Mouse (Mus musculus): ENCODE measurements at regions not wholly inside any gene's neighbourhood (a gene's known extent, or its start where the extent isn't known, plus 50 kb on each side); places are given as distances from the start of the nearest gene placed in this dataset.
"Not testable (repeated sequence)": the region's sequence is repeated elsewhere in the genome, so short reads cannot be mapped to it uniquely, and the experiment has no call there.

DNA sequence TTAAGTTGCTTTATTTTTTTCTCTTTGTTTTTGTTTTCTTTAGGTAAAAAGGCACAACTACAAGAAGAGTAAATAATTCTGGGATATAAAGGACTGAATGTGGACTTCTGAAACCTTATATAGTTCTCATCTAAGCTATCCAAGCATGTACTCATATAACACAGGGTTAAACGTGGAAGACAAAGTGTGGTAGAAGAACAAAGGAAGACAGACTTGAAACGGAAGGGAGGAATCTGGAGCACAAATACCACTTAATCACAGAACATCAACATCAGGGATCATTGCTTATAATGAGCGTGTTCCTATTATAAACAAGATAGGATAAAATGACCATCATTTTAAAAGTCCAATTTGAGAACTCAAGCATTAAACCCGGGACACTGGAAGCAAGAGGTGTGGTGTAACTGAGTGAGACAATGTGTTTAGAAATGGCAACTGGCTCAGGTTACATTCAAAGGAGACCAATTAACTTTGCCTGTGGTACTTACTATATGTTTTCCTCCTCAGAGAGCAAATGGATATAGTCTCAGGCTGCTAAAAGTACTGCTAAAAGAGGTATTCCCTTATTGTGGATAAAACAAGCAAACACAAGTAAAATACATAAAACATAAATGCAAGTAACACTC is 96.1 kb upstream of the Hdgfl1 start:
- DNase-seq = no peak

GRCm38 (mm10) chr13:26867794-26868193 is 97.8 kb upstream of the Hdgfl1 start:
- peak; percentile 12 for DNase-seq

GRCm38 (mm10) chr13:26916477-26916876 is 140.9 kb upstream of the Prl start:
- DNase-seq = no peak

DNA sequence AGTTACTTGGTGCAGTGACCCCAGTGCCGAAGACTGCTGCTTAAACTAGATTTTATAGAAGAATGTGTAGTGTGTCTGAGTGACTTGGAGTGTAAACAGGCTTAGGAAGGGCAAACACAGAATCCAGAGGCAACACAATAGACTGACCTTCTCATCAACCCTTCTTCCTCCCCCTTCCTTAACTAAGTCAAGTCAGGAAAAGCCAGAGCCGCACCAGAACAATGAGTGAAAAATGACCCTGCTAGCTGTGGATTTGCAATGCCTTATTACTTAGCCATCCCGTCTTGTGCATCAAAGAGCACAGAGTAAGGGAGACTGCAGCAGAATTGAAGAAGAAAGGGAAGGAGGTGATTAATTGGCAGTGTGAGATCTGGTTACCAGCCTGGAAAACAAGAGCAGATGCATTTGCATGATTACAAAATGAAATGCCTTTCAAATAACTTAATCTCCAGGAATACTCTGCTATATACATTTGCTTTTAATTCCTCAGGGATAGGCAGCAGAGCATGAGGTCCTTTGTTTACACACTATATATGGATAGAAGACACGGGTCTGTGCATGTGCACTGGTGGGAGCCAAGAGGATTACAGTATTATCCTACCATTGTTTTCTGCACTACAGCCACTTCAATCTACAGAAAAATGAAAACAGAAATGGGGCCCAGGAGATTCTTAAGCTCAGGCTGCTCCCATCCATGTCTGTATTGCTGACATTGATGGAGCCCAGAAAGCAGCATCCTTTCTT is 124.5 kb upstream of the Prl start:
- DNase-seq = no peak

DNA sequence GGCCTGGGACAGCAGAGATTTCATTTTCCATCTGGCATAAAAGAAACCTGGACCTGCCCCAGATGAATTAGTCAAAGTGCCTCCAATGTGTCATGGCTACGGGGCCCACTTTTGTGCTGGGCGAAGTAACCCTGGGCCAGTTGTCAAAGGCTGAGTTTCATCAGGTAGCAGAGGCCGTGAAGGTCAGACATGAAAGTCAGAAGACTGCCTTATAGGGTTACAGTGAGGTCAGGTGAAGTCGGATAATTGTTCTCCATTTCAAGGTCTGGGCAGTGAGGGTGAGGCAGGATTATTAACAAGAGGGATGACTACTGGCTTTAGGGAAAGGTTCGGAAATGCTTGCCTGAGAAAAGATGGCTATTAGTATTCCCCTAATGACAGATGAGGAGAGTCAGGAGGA is 123.5 kb upstream of the Prl start:
- DNase-seq = no peak

GRCm38 (mm10) chr13:26940436-26940835 is 116.9 kb upstream of the Prl start:
- no peak for DNase-seq

DNA sequence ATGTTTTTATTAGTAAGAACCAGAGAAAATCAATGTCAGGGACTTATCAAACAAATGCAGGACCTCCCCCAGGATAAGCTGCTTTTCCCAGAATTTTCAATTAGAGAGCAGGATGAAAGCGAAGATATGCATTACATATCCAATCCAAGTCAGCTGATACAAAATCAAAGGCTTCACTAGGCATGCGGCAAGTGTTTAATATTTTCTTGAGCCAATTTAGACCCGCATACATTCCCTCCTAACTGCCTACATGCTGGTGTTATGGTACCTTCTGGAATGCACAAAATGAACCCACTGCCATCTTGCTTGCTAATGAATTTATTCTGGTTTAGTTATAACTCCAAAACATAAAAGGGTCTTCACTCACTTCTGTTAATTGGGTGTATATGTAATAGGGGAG is 112.9 kb upstream of the Prl start:
- DNase-seq = no peak

DNA sequence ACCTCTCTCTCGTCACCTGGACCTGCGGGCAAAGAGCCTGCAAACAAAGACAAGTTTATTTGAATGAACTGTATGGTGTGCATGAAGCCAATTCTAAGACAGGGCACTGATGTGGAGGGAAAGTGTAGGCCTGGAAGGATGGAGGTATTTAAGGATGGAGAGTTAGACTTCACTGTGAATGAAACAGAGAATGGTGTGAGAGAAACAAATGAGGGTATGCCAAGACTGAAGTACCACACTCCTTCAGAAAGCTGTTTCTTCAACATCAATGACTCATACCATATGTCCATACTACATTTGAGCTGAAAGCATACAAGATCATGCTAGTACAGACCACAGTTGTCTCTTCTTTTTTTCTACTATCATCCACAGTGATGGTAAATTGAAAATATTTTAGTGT is 105.9 kb upstream of the Prl start:
- peak; percentile 4 for DNase-seq

DNA sequence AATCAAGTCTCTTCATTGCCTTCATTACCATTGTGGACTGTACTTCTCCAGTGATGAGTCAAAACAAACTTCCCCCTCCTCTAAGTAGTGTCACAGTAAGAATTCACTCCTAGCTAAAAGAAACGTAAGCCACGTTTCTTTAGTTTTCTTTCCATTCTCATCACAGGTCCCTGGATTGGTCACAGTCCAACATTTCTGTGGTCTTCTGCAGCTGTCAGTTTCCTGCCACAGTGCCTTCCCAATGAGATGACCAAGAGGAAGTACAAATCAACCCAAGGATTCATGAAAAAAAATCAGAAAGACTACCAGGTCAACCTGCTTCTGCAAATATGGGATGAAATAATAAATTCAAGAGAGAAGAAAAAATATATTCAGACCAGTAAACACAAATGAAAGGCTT is 103.5 kb upstream of the Prl start:
- no peak for DNase-seq

DNA sequence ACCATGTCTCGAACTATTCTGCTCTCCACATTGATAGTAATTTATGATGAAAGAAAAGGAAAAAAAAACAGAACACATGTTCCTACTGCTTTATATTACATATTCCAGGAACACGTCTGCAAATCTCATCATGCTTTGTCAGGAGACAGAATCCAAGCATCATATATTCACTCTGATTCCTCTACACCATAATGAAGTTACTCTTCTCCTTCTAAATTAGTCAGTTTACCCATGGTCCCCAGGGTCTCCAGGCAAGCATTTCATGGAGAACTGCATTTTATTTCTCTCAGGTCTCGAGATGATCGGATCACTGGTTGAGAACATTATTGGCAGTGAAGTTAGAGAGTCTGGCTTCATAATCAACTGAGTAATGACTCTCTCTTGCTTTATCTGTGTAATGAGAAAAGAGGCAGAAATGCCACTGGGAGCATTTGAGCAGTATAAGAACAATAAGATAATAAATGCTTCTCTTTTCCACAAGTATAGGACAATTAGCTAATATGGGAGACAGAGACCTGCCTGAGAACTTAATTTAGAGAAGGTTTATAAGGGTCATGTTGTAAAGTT is 97.8 kb upstream of the Prl start:
- no peak for DNase-seq

GRCm38 (mm10) chr13:26960531-26960930 is 96.8 kb upstream of the Prl start:
- not testable (repeated sequence) for DNase-seq

DNA sequence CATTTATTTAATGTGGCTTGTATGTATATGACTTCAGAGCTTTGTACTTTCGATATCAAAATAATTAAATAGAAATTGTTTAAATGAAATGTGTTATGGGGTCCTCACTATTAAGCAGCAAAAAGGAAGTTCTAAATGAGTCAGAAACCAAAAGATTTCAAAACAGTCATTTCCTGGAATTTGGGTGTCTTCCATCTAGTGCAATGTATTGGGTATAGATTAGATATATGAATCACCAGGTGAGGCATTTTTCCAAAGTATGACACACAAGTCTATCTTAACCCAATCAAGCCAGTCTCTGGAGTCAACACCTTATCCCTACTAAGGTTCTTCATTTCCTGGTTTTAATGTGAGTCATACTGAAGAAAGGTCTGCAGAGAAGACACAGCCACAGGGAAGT is 81.3 kb upstream of the Prl start:
- no peak for DNase-seq

DNA sequence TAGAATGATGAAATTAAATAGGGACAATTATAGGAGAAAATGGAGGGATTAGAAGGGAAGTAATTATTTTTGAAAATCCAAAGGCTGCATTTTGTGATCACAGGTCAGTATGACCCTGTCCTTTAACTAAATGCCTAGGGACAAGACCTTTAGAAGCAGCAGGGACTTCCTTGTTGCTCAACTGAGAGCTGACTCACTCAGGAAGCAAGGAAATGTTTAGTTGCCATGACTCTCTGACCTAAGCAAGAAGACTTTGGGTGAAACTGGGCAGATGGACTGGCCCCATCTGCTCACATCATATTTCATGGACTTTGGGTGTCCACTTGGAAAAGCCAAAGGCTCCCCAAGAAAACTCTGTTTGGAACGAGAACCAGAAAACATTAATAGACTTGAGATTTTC is 76.9 kb upstream of the Prl start:
- no peak for DNase-seq

Measured in right cerebral cortex, adult 18-20 months (tissue).